Mouse (Mus musculus): ENCODE measurements around the gene Cstf1.

DNA sequence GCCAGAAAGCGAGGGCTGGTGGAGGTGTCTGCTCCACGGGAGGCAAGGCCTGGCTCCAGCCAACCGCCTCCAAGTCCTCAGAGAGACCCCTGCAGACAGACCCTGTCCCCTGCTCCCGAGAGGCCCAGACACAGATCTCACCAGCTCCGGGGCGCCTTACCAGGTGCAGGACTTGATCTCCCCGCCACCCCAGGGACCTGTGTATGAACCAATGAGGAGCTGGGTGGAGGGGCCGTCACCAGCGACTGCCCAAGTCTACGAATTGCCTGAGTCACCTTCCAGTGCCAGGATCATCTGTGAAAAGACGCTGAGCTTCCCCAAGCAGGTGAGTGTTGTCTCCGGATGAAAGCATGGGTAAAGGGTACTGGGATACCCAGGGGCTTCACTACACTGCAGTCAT, 45.7 kb downstream of the Cstf1 start:
- TF ChIP-seq E2F4 (IDR thresholded peaks at IDR 0.05; ENCODE audit: insufficient read depth) (no peak), USF1 (IDR thresholded peaks at IDR 0.05; ENCODE audit: low read depth) (no peak), POLR2A (IDR thresholded peaks at IDR 0.05; ENCODE audit: insufficient read length, low read depth) (no peak), TCF3 (IDR thresholded peaks at IDR 0.05; ENCODE audit: insufficient read length, low read depth) (no peak), POLR2AphosphoS2 (IDR thresholded peaks at IDR 0.05; ENCODE audit: insufficient read length, low read depth) (no peak), TCF12 (IDR thresholded peaks at IDR 0.05; ENCODE audit: insufficient read depth, poor library complexity, severe bottlenecking) (no peak), MYOG (IDR thresholded peaks at IDR 0.05; ENCODE audit: control insufficient read depth in 1 of 3, insufficient read depth in 1 of 3, insufficient read length in 2 of 3, low read depth in 2 of 3) (no peak), MAX (IDR thresholded peaks at IDR 0.05; ENCODE audit: low read depth) (no peak), REST (IDR thresholded peaks at IDR 0.05; ENCODE audit: insufficient read depth, insufficient read length) (no peak), SRF (IDR thresholded peaks at IDR 0.05; ENCODE audit: control insufficient read depth, insufficient read length, low read depth) (no peak), MYOD1 (IDR thresholded peaks at IDR 0.05; ENCODE audit: control insufficient read depth in 1 of 3, insufficient read length in 2 of 3, low read depth in 2 of 3) (no peak)
